ENCODE assay signal across 28 mouse cellular contexts in genomic region chr9:105949755-105950154, GRCm38 (mm10). TPM values are rescaled to one million over a fixed set of nuclear protein-coding genes. Genes with fewer than 3 reads are reported as not detected.
DNase-seq lines count a peak whose midpoint lies in the region; ATAC-seq and TF ChIP-seq lines count a peak whose summit lies in the region.
"Had no signal": no experiment of that assay in that cellular context is flagged by ENCODE, and none has a peak within 500 bp of the region (broad histone marks: within the 10 kb centered on the region; RNA-seq: fewer than 3 reads in every experiment).

No protein-coding gene starts in this region.

- no peak for TF ChIP-seq POLR2A in brain, embryonic 14.5 days (IDR thresholded peaks at IDR 0.05; ENCODE audit: borderline replicate concordance, extremely low read depth, insufficient read depth, insufficient read length, poor library complexity, severe bottlenecking)

- no peak overlapping the region for H3K9ac ChIP-seq in forebrain, embryonic 14.5 days (ENCODE audit: low read length)
- H3K9ac ChIP-seq in forebrain, embryonic 13.5 days, result no peak overlapping the region
- H3K9ac ChIP-seq in hindbrain, embryonic 13.5 days, result no peak overlapping the region
- no peak overlapping the region for H3K9ac ChIP-seq in hindbrain, embryonic 12.5 days
- H3K9ac ChIP-seq in midbrain, embryonic 13.5 days (replicated peaks), result no peak overlapping the region
- H3K9ac ChIP-seq: embryonic facial prominence, embryonic 13.5 days; kidney, embryonic 15.5 days; limb, embryonic 12.5 days; lung, embryonic 15.5 days; midbrain, embryonic 12.5 days; neural tube, embryonic 12.5 days; stomach, embryonic 15.5 days had no signal

- peak; percentile 56 for DNase-seq in forebrain, embryonic 14.5 days (ENCODE audit: low spot score)
- DNase-seq in midbrain, embryonic 10.5 days (ENCODE audit: low spot score), result no peak
- DNase-seq in brain, embryonic 14.5 days (ENCODE audit: low read depth), result peak; percentile 67
- DNase-seq in adrenal gland, postnatal 10 days, result no peak
- DNase-seq: adrenal gland, adult 8-10 months; cerebellum, adult 18-20 months; cerebellum, postnatal 10 days; gastrocnemius, postnatal 10 days; kidney, adult 18-20 months; kidney, postnatal 25 days had no signal

- no peaks in the 10 kb centered on the region for H3K4me1 ChIP-seq in forebrain, embryonic 14.5 days (ENCODE audit: control insufficient read depth, insufficient read depth, low read length)
- peaks cover 9% of the 10 kb centered on the region; the same call in 1 of the 2 replicates for H3K4me1 ChIP-seq in forebrain, embryonic 13.5 days
- H3K4me1 ChIP-seq in hindbrain, embryonic 13.5 days (replicated peaks), result 0 out of 2 replicates have a peak, but pooled peaks cover 4% of the 10 kb centered on the region
- H3K4me1 ChIP-seq in hindbrain, embryonic 12.5 days, result no peaks in the 10 kb centered on the region
- no peaks in the 10 kb centered on the region for H3K4me1 ChIP-seq in midbrain, embryonic 13.5 days (replicated peaks)
- H3K4me1 ChIP-seq in midbrain, embryonic 10.5 days, result no peaks in the 10 kb centered on the region
- H3K4me1 ChIP-seq: embryonic facial prominence, embryonic 13.5 days; kidney, embryonic 15.5 days; limb, embryonic 12.5 days; lung, embryonic 15.5 days; midbrain, embryonic 12.5 days; neural tube, embryonic 12.5 days; stomach, embryonic 15.5 days had no signal

- no peak overlapping the region for H3K27ac ChIP-seq in forebrain, embryonic 14.5 days (ENCODE audit: low read depth, low read length)
- no peak overlapping the region; the same call in 1 of the 2 replicates for H3K27ac ChIP-seq in forebrain, embryonic 13.5 days
- peak overlapping the region; percentile 15; the same call in 1 of the 2 replicates for H3K27ac ChIP-seq in hindbrain, embryonic 13.5 days
- no peak overlapping the region for H3K27ac ChIP-seq in hindbrain, embryonic 12.5 days
- no peak overlapping the region for H3K27ac ChIP-seq in midbrain, embryonic 13.5 days
- no peak overlapping the region for H3K27ac ChIP-seq in midbrain, embryonic 10.5 days (replicated peaks)
- H3K27ac ChIP-seq: embryonic facial prominence, embryonic 13.5 days; kidney, embryonic 15.5 days; limb, embryonic 12.5 days; lung, embryonic 15.5 days; midbrain, embryonic 12.5 days; neural tube, embryonic 12.5 days; stomach, embryonic 15.5 days had no signal

- H3K4me3 ChIP-seq in forebrain, embryonic 14.5 days (ENCODE audit: low read depth, low read length), result no peak overlapping the region
- no peak overlapping the region for H3K4me3 ChIP-seq in forebrain, embryonic 13.5 days
- H3K4me3 ChIP-seq in hindbrain, embryonic 13.5 days, result no peak overlapping the region
- H3K4me3 ChIP-seq in hindbrain, embryonic 12.5 days, result no peak overlapping the region
- no peak overlapping the region for H3K4me3 ChIP-seq in midbrain, embryonic 13.5 days (replicated peaks)
- no peak overlapping the region for H3K4me3 ChIP-seq in midbrain, embryonic 10.5 days
- H3K4me3 ChIP-seq: embryonic facial prominence, embryonic 13.5 days; kidney, embryonic 15.5 days; limb, embryonic 12.5 days; lung, embryonic 15.5 days; midbrain, embryonic 12.5 days; myocyte; neural tube, embryonic 12.5 days; stomach, embryonic 15.5 days had no signal

- no peaks in the 10 kb centered on the region for H3K9me3 ChIP-seq in forebrain, embryonic 14.5 days (replicated peaks; ENCODE audit: control insufficient read depth, low read length)
- no peaks in the 10 kb centered on the region for H3K9me3 ChIP-seq in forebrain, embryonic 13.5 days (replicated peaks)
- H3K9me3 ChIP-seq in hindbrain, embryonic 13.5 days, result no peaks in the 10 kb centered on the region
- no peaks in the 10 kb centered on the region for H3K9me3 ChIP-seq in hindbrain, embryonic 12.5 days (replicated peaks)
- H3K9me3 ChIP-seq in midbrain, embryonic 13.5 days, result no peaks in the 10 kb centered on the region
- no peaks in the 10 kb centered on the region for H3K9me3 ChIP-seq in midbrain, embryonic 10.5 days (replicated peaks)
- H3K9me3 ChIP-seq: embryonic facial prominence, embryonic 13.5 days; kidney, embryonic 15.5 days; limb, embryonic 12.5 days; lung, embryonic 15.5 days; midbrain, embryonic 12.5 days; neural tube, embryonic 12.5 days; stomach, embryonic 15.5 days had no signal

- H3K36me3 ChIP-seq in forebrain, embryonic 14.5 days (ENCODE audit: control insufficient read depth, insufficient read depth, low read length), result no peaks in the 10 kb centered on the region
- no peaks in the 10 kb centered on the region for H3K36me3 ChIP-seq in forebrain, embryonic 13.5 days (ENCODE audit: poor library complexity, severe bottlenecking)
- H3K36me3 ChIP-seq in hindbrain, embryonic 13.5 days, result no peaks in the 10 kb centered on the region
- no peaks in the 10 kb centered on the region for H3K36me3 ChIP-seq in hindbrain, embryonic 12.5 days
- H3K36me3 ChIP-seq in midbrain, embryonic 13.5 days, result no peaks in the 10 kb centered on the region
- no peaks in the 10 kb centered on the region for H3K36me3 ChIP-seq in midbrain, embryonic 10.5 days
- H3K36me3 ChIP-seq: embryonic facial prominence, embryonic 13.5 days; kidney, embryonic 15.5 days; limb, embryonic 12.5 days; lung, embryonic 15.5 days; midbrain, embryonic 12.5 days; neural tube, embryonic 12.5 days; stomach, embryonic 15.5 days had no signal

- H3K4me2 ChIP-seq in forebrain, embryonic 14.5 days (ENCODE audit: low read length), result no peak overlapping the region
- no peak overlapping the region for H3K4me2 ChIP-seq in forebrain, embryonic 13.5 days
- no peak overlapping the region for H3K4me2 ChIP-seq in hindbrain, embryonic 13.5 days
- no peak overlapping the region for H3K4me2 ChIP-seq in hindbrain, embryonic 12.5 days (replicated peaks)
- H3K4me2 ChIP-seq in midbrain, embryonic 13.5 days (replicated peaks), result no peak overlapping the region
- H3K4me2 ChIP-seq: embryonic facial prominence, embryonic 13.5 days; kidney, embryonic 15.5 days; limb, embryonic 12.5 days; lung, embryonic 15.5 days; midbrain, embryonic 12.5 days; neural tube, embryonic 12.5 days; stomach, embryonic 15.5 days had no signal

- 69% methylated on average over 1 of the region's 1 CpGs for WGBS in forebrain, embryonic 14.5 days
- 57% methylated on average over 1 of the region's 1 CpGs for WGBS in forebrain, embryonic 13.5 days
- 75% methylated on average over 1 of the region's 1 CpGs for WGBS in hindbrain, embryonic 13.5 days
- 84% methylated on average over 1 of the region's 1 CpGs for WGBS in hindbrain, embryonic 12.5 days
- WGBS in midbrain, embryonic 13.5 days, result 72% methylated on average over 1 of the region's 1 CpGs
- 90% methylated on average over 1 of the region's 1 CpGs for WGBS in midbrain, embryonic 10.5 days

- TF ChIP-seq CTCF in brain, embryonic 14.5 days (IDR thresholded peaks at IDR 0.05; ENCODE audit: borderline replicate concordance, extremely low read depth, insufficient read depth, insufficient read length), result no peak

- no peak for ATAC-seq in forebrain, embryonic 14.5 days
- no peak for ATAC-seq in forebrain, embryonic 13.5 days
- no peak for ATAC-seq in hindbrain, embryonic 13.5 days (ENCODE audit: low FRiP score)
- no peak for ATAC-seq in hindbrain, embryonic 12.5 days (ENCODE audit: low FRiP score)
- ATAC-seq in midbrain, embryonic 13.5 days, result peak; percentile 48; the same call in 1 of the 2 replicates
- ATAC-seq: inflammation-experienced regulatory T-cells, adult 6 months had no signal

- H3K27me3 ChIP-seq in forebrain, embryonic 14.5 days (replicated peaks; ENCODE audit: control insufficient read depth, insufficient read depth, low read length), result no peaks in the 10 kb centered on the region
- H3K27me3 ChIP-seq in forebrain, embryonic 13.5 days, result no peaks in the 10 kb centered on the region
- no peaks in the 10 kb centered on the region for H3K27me3 ChIP-seq in hindbrain, embryonic 13.5 days
- no peaks in the 10 kb centered on the region for H3K27me3 ChIP-seq in hindbrain, embryonic 12.5 days
- no peaks in the 10 kb centered on the region for H3K27me3 ChIP-seq in midbrain, embryonic 13.5 days
- H3K27me3 ChIP-seq in midbrain, embryonic 10.5 days (ENCODE audit: low read depth, poor library complexity, severe bottlenecking), result no peaks in the 10 kb centered on the region
- H3K27me3 ChIP-seq: embryonic facial prominence, embryonic 13.5 days; kidney, embryonic 15.5 days; limb, embryonic 12.5 days; lung, embryonic 15.5 days; midbrain, embryonic 12.5 days; neural tube, embryonic 12.5 days; stomach, embryonic 15.5 days had no signal

RNA-seq across cellular contexts. Expression of gene Col6a5, which starts 10.7 kb away (rescaled TPM):
- 0.10 and 0.15 TPM in 2 replicates for polyA plus RNA-seq in forebrain, embryonic 14.5 days (2014; fragmentation: Nextera tagmentation; extraction: Ambion mirVana)
- polyA plus RNA-seq in forebrain, embryonic 13.5 days (2015; fragmentation: Nextera tagmentation; extraction: Ambion mirVana), result 0.06 and 0.08 TPM in 2 replicates
- 0.10 TPM in 1 of 2 replicates, not detected in the other for polyA plus RNA-seq in hindbrain, embryonic 13.5 days (2015; fragmentation: Nextera tagmentation; extraction: Ambion mirVana)
- 0.04 and 0.09 TPM in 2 replicates for polyA plus RNA-seq in hindbrain, embryonic 12.5 days (2016; fragmentation: Nextera tagmentation; extraction: Ambion mirVana)
- polyA plus RNA-seq in midbrain, embryonic 13.5 days (2015; fragmentation: Nextera tagmentation; extraction: Ambion mirVana), result 0.09 TPM in 2 replicates
- not detected in 2 replicates for polyA plus RNA-seq in midbrain, embryonic 10.5 days (2016; fragmentation: Nextera tagmentation; extraction: Ambion mirVana)
- polyA plus RNA-seq in brain, embryonic 14.5 days (2012; rRNA removed), result 0.57 and 1.00 TPM in 2 replicates
- 1 to 10 TPM; 4.8 to 4.9 TPM for total RNA-seq in adrenal gland, postnatal 10 days (2021)
- total RNA-seq: common myeloid progenitor, adult 5-6 weeks; megakaryocyte progenitor cell, adult 5-6 weeks had no signal
- polyA plus RNA-seq: C2C12; forebrain, embryonic 11.5 days; hindbrain, embryonic 11.5 days; inflammation-experienced regulatory T-cells, adult 6 months; myocyte had no signal

Comparison
In these comparisons a context has a peak if more than half of its experiments do, and no peak if none do; other contexts are left out.
1. DNase-seq: peak in forebrain, embryonic 14.5 days (single experiment) and brain, embryonic 14.5 days (single experiment); none in midbrain, embryonic 10.5 days (single experiment) and adrenal gland, postnatal 10 days (single experiment).